Mouse (Mus musculus) testis, adult 2 months (tissue): ENCODE results near the gene Trim52. TPM values are rescaled to one million over a fixed set of nuclear protein-coding genes. Genes with fewer than 3 reads are reported as not detected.
"Not testable (repeated sequence)": the region's sequence is repeated elsewhere in the genome, so short reads cannot be mapped to it uniquely, and the experiment has no call there.

Source experiments
- H3K27ac ChIP-seq: fragments of 200-500 bp; 2 replicates; pipeline ENCODE4 v1.5.1; 2012; ENCODE audit warnings: low read depth, low read length; ENCODE audit not compliant: control insufficient read depth, insufficient read depth
- H3K27me3 ChIP-seq: fragments of 200-500 bp; 2 replicates; pipeline ENCODE4 v1.6.1; 2012; ENCODE audit warnings: mild to moderate bottlenecking, low read length, moderate library complexity; ENCODE audit not compliant: control insufficient read depth, insufficient read depth
- H3K36me3 ChIP-seq: fragments of 200-500 bp; 2 replicates; pipeline ENCODE4 v1.6.1; 2012; ENCODE audit warnings: mild to moderate bottlenecking, low read length; ENCODE audit not compliant: control insufficient read depth, insufficient read depth
- H3K4me1 ChIP-seq: fragments of 200-500 bp; 2 replicates; pipeline ENCODE4 v1.6.1; 2012; ENCODE audit warnings: low read length; ENCODE audit not compliant: control insufficient read depth, insufficient read depth
- H3K4me3 ChIP-seq: fragments of 200-500 bp; 2 replicates; pipeline ENCODE4 v1.5.1; 2012; ENCODE audit warnings: low read depth, mild to moderate bottlenecking, low read length, moderate library complexity, mixed read lengths; ENCODE audit not compliant: control insufficient read depth
- CTCF ChIP-seq: fragments of 200-500 bp; IDR thresholded peaks from 2 replicates; pipeline ENCODE4 v1.5.1; 2012; ENCODE audit warnings: low read depth, mild to moderate bottlenecking, inconsistent platforms, low read length, moderate library complexity; ENCODE audit not compliant: control insufficient read depth, insufficient read depth, insufficient replicate concordance
- POLR2A ChIP-seq: fragments of 200-500 bp; IDR thresholded peaks from 2 replicates; pipeline ENCODE4 v1.6.1; 2012; ENCODE audit warnings: low read depth, mild to moderate bottlenecking, inconsistent platforms, low read length, moderate library complexity; ENCODE audit not compliant: control insufficient read depth
- polyA plus RNA-seq: library from polyadenylated mRNA; depleted of rRNA; stranded (reverse); fragments of >200 nt; gene quantifications from 2 replicates; pipeline ENCODE4 v1.2.3, GENCODE M21; 2012

Gene Trim52
- polyA plus RNA-seq, 1 experiment, result 44.7 TPM

DNA sequence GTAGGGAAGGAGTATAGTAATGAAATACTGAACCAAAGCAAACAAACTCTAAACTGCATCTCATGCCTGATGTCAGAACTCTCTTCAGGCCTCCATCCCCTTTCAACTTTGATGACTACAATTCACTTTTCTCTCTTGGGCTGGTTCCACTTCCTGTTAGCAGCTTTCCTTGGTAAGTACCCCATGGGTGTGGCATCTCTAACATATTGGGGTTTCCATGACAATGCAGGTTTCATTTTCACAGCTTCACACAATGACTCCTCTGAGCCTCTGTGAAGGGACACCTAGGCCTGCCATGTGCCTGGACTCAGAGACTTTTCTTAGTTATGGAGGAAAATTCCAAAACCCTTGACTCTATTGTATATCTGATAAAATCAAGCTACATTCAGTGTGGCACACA is 30.3 kb downstream of the Trim52 start:
- Histone ChIP-seq H3K27me3 (no peaks in the 10 kb centered on the region), H3K4me3 (no peak overlapping the region), H3K27ac (no peak overlapping the region), H3K36me3 (no peaks in the 10 kb centered on the region), H3K4me1 (no peaks in the 10 kb centered on the region)
- no peak for TF ChIP-seq POLR2A

DNA sequence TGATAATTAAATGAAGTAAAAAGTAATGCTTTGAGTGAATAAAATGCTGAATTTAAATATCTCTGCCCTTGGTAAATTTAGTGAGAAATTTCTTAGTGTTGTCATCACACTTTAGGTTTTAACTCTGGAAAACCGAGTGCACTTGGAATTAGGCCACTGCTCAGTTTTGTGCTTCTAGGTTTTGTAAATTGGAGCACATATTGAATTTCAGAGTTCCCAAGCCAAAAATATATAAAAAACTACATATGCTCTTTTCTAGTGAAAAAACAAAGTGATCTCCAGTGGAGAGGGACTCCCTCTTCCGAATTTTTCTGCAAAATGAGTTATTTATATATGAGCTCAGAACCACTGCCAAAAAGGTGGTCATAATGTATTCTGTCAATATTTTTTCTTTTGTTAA is 45.2 kb downstream of the Trim52 start:
- Histone ChIP-seq H3K4me3 (no peak overlapping the region), H3K27me3 (no peaks in the 10 kb centered on the region), H3K36me3 (no peaks in the 10 kb centered on the region), H3K4me1 (no peaks in the 10 kb centered on the region), H3K27ac (no peak overlapping the region)
- TF ChIP-seq POLR2A, result no peak
- no peak for TF ChIP-seq CTCF

DNA sequence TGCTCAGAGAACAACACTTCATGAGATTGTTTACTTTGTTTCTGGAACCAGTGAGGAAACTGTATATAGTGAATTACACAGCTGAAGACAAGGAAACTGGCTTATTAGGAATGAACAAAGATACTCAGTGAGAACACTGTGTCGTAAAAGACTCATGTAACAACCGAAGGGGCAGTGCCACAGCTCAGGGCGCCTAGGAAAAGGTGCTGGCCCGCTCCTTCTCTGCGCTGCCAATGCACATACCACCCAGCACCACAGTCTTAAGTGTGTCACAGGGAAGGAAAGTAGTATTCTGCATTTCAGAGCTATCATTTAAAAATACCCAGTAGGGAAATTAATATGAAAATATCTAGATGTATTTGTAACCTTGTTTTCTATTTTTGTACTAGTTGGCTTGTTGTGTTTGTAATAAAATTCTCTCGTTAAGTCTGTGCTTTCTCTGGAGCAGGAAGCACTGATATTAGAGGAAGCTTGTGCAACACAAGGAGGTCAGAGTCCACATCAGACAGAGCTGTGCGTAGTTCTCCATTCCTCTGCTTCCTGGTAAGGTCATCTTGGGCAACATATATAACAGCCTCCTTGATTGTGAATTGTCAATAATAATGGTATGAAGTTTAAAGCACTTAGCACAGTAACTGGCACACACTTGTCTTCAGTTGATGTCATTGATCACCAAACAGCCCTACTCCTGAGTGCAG is 49.0 kb downstream of the Trim52 start:
- TF ChIP-seq CTCF (no peak), POLR2A (no peak)
- no peaks in the 10 kb centered on the region for H3K4me1 ChIP-seq
- no peaks in the 10 kb centered on the region for H3K27me3 ChIP-seq
- H3K4me3 ChIP-seq, result no peak overlapping the region
- H3K27ac ChIP-seq, result no peak overlapping the region
- no peaks in the 10 kb centered on the region for H3K36me3 ChIP-seq

DNA sequence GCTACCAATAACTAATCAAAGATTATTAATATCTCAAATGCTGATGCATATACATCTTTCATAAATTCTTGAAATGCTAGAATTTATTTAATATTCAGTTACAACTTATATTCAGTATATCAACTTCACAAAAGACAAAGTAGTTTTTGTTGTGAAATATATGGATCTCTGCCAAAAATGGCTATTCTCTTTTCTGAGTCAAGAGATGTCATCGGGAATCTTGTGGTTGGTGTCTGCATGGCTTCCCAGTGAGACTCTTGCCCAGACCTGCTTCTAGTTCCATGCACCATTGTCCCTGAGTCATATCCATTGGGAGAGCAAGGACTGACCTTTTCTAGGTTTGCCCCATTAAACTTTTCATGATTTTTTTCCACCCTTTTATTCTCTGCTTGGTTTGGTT is 50.5 kb downstream of the Trim52 start:
- no peaks in the 10 kb centered on the region for H3K36me3 ChIP-seq
- no peaks in the 10 kb centered on the region for H3K4me1 ChIP-seq
- H3K27ac ChIP-seq, result no peak overlapping the region
- TF ChIP-seq CTCF, result no peak
- no peak for TF ChIP-seq POLR2A
- H3K4me3 ChIP-seq, result no peak overlapping the region
- no peaks in the 10 kb centered on the region for H3K27me3 ChIP-seq

DNA sequence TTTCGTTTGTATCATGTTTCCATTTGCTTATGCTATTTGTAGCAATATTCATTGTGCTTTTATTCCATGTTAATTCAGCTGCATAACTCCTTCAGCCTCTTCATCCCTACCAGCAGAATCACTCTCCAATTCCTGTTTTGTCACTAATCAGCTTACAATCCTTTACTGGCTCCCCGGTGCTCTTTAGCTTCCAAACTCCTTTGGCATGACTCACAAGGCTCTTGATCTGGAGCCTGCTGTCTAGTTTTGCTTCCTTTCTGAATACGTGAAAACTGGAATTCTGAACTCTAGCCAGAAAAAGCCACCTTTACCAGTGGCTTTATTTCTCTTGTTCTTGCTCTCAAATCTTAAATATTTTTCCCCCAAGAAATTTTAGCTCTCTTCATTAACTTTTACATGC is 56.3 kb downstream of the Trim52 start:
- no peak overlapping the region for H3K27ac ChIP-seq

DNA sequence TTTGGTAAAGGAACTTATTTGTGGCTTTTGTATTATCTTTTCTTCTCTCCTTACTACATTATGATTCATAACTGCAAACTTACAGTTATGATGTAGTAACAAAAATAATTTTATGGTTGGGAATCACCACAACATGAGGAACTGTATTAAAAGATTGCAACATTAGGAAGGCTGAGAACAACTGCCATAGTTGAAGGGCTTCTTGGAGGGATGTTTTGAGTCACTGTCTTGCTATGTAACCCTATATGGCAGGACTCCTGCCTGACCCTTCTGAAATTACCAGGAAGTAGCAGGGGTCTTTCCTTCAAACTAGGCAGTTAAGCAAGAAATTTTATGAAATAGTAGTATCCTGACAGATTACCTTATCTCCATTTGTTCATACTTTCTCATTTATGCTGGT is 57.2 kb downstream of the Trim52 start:
- TF ChIP-seq POLR2A (no peak), CTCF (no peak)
- H3K27ac ChIP-seq, result no peak overlapping the region
- no peaks in the 10 kb centered on the region for H3K4me1 ChIP-seq
- no peaks in the 10 kb centered on the region for H3K36me3 ChIP-seq
- H3K4me3 ChIP-seq, result no peak overlapping the region
- H3K27me3 ChIP-seq, result no peaks in the 10 kb centered on the region

More for the DNA sequence above, 56.3 kb downstream of the Trim52 start:
- Histone ChIP-seq H3K27me3 (no peaks in the 10 kb centered on the region), H3K4me3 (no peak overlapping the region), H3K36me3 (no peaks in the 10 kb centered on the region), H3K4me1 (no peaks in the 10 kb centered on the region)
- no peak for TF ChIP-seq CTCF
- no peak for TF ChIP-seq POLR2A

DNA sequence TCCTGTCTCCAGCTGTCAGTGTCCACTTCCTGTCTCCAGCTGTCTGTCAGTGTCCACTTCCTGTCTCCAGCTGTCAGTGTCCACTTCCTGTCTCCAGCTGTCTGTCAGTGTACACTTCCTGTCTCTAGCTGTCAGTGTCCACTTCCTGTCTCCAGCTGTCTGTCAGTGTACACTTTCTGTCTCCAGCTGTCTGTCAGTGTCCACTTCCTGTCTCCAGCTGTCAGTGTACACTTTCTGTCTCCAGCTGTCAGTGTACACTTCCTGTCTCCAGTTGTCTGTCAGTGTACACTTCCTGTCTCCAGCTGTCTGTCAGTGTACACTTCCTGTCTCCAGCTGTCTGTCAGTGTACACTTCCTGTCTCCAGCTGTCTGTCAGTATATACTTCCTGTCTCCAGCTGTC is 57.9 kb downstream of the Trim52 start:
- not testable (repeated sequence) for H3K36me3 ChIP-seq, H3K4me3 ChIP-seq, H3K27me3 ChIP-seq, H3K4me1 ChIP-seq, H3K27ac ChIP-seq

DNA sequence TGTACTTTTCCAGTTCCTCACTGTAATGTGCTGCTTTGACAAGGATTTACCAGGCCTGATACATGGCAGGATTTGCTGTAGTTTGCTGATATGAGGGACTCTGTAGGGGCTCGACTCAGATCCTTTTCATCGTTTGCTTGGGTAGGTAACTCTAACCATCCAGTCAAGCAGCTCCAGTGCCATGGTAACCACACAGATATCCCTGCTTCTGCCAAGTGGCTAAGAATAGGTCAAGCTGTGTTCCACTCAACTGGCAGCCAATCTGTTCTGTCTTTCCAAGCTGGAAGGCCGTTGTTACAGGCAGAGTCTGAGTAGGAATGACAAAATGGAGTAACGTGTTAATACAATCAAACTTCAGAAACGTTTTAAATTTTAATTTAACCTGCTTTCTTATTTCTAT is 70.9 kb downstream of the Trim52 start:
- H3K4me1 ChIP-seq, result no peaks in the 10 kb centered on the region
- H3K27ac ChIP-seq, result no peak overlapping the region
- H3K4me3 ChIP-seq, result no peak overlapping the region
- no peaks in the 10 kb centered on the region for H3K27me3 ChIP-seq
- TF ChIP-seq POLR2A (no peak), CTCF (no peak)
- no peaks in the 10 kb centered on the region for H3K36me3 ChIP-seq
